Mouse (Mus musculus) C2C12 (cell line): ENCODE measurements at regions not wholly inside any gene's neighbourhood (a gene's known extent, or its start where the extent isn't known, plus 50 kb on each side); places are given as distances from the start of the nearest gene placed in this dataset.

Experiments
- CTCF ChIP-seq: IDR thresholded peaks from one replicate; pipeline ENCODE4 v1.5.1; 2011; ENCODE audit not compliant: control insufficient read depth, insufficient read depth, insufficient read length
- MAX ChIP-seq: IDR thresholded peaks from one replicate; pipeline ENCODE4 v1.6.1; 2011; ENCODE audit warnings: mild to moderate bottlenecking, control low read depth
- MYOD1 ChIP-seq: IDR thresholded peaks from one replicate; pipeline ENCODE4 v1.6.1; 2011; ENCODE audit warnings: low read depth; ENCODE audit not compliant: control insufficient read depth, insufficient read length
- MYOG ChIP-seq: IDR thresholded peaks from one replicate; pipeline ENCODE4 v1.6.1; 2011; ENCODE audit not compliant: control insufficient read depth, insufficient read length; ENCODE audit errors: extremely low read depth
- USF1 ChIP-seq: IDR thresholded peaks from one replicate; pipeline ENCODE4 v1.6.1; 2011; ENCODE audit warnings: low read depth, mild to moderate bottlenecking, control low read depth, moderate library complexity

DNA sequence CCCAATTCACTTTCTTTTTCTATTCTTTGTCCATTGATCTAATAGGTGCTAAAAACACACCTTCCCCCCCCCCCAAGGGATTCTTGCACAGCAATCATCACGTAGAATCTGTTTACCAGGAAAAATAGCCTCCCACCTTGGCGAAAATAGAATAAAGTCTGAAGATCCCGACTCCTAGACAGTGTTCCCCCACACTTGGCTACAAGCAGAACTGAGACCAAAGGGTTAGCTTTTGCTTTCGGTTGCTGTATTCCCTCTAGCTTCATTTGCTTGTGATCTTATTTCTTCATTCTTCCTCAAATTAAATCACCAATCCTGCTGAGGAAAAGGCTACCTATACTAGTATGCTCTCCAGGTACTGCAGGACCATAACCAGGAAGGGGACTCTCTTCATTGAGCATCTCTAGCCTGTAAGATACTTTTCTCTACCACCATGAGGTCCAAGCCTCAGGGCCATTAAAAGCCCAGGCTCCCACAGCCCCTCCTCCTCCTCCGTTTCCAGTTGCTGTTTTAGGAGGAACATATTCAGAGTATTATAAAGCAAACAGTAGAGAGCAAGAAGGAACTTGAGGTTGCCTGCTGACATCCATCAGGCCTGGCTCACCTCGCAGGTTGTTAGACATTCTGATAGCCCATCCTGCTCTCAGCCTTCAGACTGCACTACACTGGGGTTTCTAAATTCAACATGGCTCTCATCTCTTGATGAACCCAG is 81.5 kb downstream of the Lmo4 start:
- TF ChIP-seq CTCF (no peak), MYOD1 (no peak), USF1 (no peak), MYOG (no peak), MAX (no peak)
